Mouse (Mus musculus): ENCODE measurements around the gene Rasl12. TPM values are rescaled to one million over a fixed set of nuclear protein-coding genes. Genes with fewer than 3 reads are reported as not detected.

Gene Rasl12
- polyA plus RNA-seq, 1 experiment from 2014 or later: 84.4 TPM

DNA sequence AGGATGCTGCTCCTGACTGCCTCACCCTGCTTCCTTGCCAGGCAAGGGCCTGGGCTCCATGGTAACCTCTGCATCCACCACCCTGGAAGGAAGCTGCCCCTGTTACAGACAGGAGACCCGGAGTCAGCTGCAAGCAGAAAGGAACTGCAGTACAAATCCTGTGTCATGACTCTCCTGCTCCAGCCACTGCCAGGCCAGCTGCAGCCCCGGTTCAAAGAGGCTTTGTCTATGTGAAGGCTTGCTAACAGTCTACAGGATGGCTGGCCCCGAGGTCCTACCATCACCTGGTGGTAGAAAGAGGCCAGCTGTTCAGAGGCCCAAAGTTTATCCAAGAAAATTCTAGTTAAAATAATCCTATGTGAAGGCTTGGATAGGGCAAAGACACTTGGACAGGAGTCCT, 13.0 kb downstream of the Rasl12 start:
- ATAC-seq: no peak
- no peaks in the 10 kb centered on the region for H3K27me3 ChIP-seq (replicated peaks; ENCODE audit: insufficient read depth, low read length)
- H3K27ac ChIP-seq (ENCODE audit: low read length): no peak overlapping the region
- H3K9me3 ChIP-seq (ENCODE audit: low read length): no peaks in the 10 kb centered on the region
- peaks cover 5% of the 10 kb centered on the region; the same call in 1 of the 2 replicates for H3K4me1 ChIP-seq (ENCODE audit: insufficient read depth, low read depth, low read length)
- TF ChIP-seq CTCF (IDR thresholded peaks at IDR 0.05) (no peak), EP300 (IDR thresholded peaks at IDR 0.05) (no peak)
- no peak for DNase-seq (ENCODE audit: low spot score)
- no peak overlapping the region for H3K9ac ChIP-seq (replicated peaks; ENCODE audit: low read depth)
- no peak overlapping the region for H3K4me3 ChIP-seq (ENCODE audit: low read depth, low read length)
- WGBS: 50% methylated on average over 3 of the region's 3 CpGs
- no peak overlapping the region for H3K4me2 ChIP-seq (replicated peaks; ENCODE audit: low read depth, low read length)
- no peaks in the 10 kb centered on the region; the same call in 1 of the 2 replicates for H3K36me3 ChIP-seq (ENCODE audit: insufficient read depth, low read length)

DNA sequence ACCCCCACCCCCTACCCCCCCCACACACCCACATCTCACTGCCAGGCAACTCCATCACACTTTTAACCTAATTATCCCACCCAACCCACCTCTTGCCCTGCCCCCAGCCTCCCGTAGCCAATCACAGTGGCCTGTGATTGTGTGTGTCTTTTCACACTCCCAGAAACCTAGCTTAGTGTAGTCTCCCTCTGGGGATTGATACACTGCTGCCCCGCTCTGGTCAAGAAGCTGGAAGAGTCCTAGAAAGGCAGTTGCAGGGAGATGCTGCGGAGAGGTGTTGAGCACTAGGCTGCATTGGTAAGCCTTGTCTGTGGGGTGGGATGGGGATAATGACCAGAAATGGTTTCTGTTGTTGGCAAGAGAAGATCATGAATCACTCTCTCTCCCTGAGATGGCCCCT, 19.4 kb downstream of the Rasl12 start:
- H3K4me2 ChIP-seq (replicated peaks; ENCODE audit: low read depth, low read length): no peak overlapping the region
- no peaks in the 10 kb centered on the region for H3K4me1 ChIP-seq (ENCODE audit: insufficient read depth, low read depth, low read length)
- no peak overlapping the region for H3K27ac ChIP-seq (ENCODE audit: low read length)
- DNase-seq (ENCODE audit: low spot score): peak; percentile 27
- H3K27me3 ChIP-seq (replicated peaks; ENCODE audit: insufficient read depth, low read length): no peaks in the 10 kb centered on the region
- no peak for TF ChIP-seq EP300 (IDR thresholded peaks at IDR 0.05)
- TF ChIP-seq CTCF (IDR thresholded peaks at IDR 0.05): peak; percentile 58
- no peak overlapping the region for H3K9ac ChIP-seq (replicated peaks; ENCODE audit: low read depth)
- H3K36me3 ChIP-seq (ENCODE audit: insufficient read depth, low read length): no peaks in the 10 kb centered on the region
- ATAC-seq: peak; percentile 44; the same call in 1 of the 2 replicates
- WGBS: 37% methylated on average over 3 of the region's 3 CpGs
- no peak overlapping the region for H3K4me3 ChIP-seq (ENCODE audit: low read depth, low read length)
- H3K9me3 ChIP-seq (ENCODE audit: low read length): no peaks in the 10 kb centered on the region

DNA sequence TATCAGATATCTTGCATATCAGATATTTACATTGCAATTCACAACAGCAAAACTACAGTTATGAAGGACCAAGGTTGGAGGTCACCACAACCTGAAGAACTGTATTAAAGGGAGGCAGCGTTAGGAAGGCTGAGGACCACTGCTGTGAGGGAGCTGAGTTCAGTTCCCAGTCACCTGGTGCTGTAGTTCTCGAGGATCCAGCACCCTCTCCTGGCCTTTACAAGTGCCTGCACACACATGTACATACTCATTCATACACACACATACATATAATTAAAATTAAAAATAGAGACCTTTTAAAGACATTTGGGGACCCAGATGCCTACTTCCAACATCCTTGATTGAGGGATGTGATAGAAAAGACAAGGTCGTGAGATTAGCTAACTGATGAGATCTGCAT, 21.3 kb downstream of the Rasl12 start:
- H3K36me3 ChIP-seq (ENCODE audit: insufficient read depth, low read length): no peaks in the 10 kb centered on the region
- H3K4me1 ChIP-seq (ENCODE audit: insufficient read depth, low read depth, low read length): no peaks in the 10 kb centered on the region
- no peaks in the 10 kb centered on the region for H3K9me3 ChIP-seq (ENCODE audit: low read length)
- whole genome bisulfite sequencing: 57% methylated on average over 3 of the region's 3 CpGs
- H3K4me3 ChIP-seq (ENCODE audit: low read depth, low read length): no peak overlapping the region
- no peak for ATAC-seq
- no peak overlapping the region for H3K27ac ChIP-seq (ENCODE audit: low read length)
- H3K4me2 ChIP-seq (replicated peaks; ENCODE audit: low read depth, low read length): no peak overlapping the region
- TF ChIP-seq EP300 (IDR thresholded peaks at IDR 0.05): no peak
- peak; percentile 45 for TF ChIP-seq CTCF (IDR thresholded peaks at IDR 0.05)
- no peaks in the 10 kb centered on the region for H3K27me3 ChIP-seq (replicated peaks; ENCODE audit: insufficient read depth, low read length)
- H3K9ac ChIP-seq (replicated peaks; ENCODE audit: low read depth): no peak overlapping the region
- DNase-seq (ENCODE audit: low spot score): no peak

DNA sequence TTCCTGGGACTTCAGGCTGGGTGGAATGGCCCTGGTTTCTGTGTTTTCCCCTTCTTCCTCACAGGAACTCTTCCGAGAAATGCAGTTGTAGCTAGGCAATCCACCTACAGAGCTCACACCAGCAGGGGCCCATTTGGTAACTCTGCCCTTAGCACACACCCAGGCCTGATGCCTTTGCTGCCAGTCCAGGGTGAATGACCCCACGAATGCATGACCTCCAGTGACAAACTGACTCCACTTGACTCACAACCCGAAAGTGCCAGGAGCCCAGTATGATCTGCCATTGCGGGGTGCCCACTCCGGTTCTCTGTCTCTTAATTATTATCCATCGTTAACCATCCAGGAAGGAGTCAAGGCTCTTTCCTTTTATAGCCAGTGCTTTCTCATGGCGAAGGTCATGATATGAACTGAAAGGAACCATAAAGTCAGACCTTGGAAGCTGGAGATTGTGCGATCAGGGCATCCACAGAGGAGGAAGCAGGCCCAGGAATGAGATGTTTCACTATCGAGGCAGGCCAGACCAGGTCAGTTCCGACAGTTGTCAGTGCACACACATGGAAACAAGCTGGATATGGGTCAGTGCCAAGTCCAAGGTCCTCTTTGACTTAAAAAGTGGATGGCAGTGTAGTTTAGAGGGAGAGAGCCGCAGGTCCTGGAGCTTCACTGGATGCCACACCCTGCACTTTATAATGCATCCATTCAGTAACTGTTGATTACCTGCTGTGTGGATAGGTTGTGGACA, 24.6 kb downstream of the Rasl12 start, which contains the start of gene Slc51b:
Gene Slc51b (minus strand): TSS at position 196 of the 742 bp plus-strand sequence.
- TF ChIP-seq CTCF (IDR thresholded peaks at IDR 0.05): no peak
- no peak for TF ChIP-seq EP300 (IDR thresholded peaks at IDR 0.05)
- H3K36me3 ChIP-seq (ENCODE audit: insufficient read depth, low read length): no peaks in the 10 kb centered on the region
- H3K9ac ChIP-seq (replicated peaks; ENCODE audit: low read depth): no peak within 1 kb of the TSS
- no peaks in the 10 kb centered on the region for H3K4me1 ChIP-seq (ENCODE audit: insufficient read depth, low read depth, low read length)
- H3K9me3 ChIP-seq (ENCODE audit: low read length): no peaks in the 10 kb centered on the region
- WGBS: 79% methylated on average over 11 of the region's 11 CpGs
- H3K4me3 ChIP-seq (ENCODE audit: low read depth, low read length): no peak within 1 kb of the TSS
- no peak within 1 kb of the TSS for H3K27ac ChIP-seq (ENCODE audit: low read length)
- DNase-seq (ENCODE audit: low spot score) (no peak), ATAC-seq (no peak)
- H3K27me3 ChIP-seq (replicated peaks; ENCODE audit: insufficient read depth, low read length): no peaks in the 10 kb centered on the region
- no peak within 1 kb of the TSS for H3K4me2 ChIP-seq (replicated peaks; ENCODE audit: low read depth, low read length)

GRCm38 (mm10) chr9:65424393-65424792, 26.1 kb downstream of the Rasl12 start:
- no peak for DNase-seq (ENCODE audit: low spot score)
- no peak overlapping the region for H3K4me3 ChIP-seq (ENCODE audit: low read depth, low read length)

DNA sequence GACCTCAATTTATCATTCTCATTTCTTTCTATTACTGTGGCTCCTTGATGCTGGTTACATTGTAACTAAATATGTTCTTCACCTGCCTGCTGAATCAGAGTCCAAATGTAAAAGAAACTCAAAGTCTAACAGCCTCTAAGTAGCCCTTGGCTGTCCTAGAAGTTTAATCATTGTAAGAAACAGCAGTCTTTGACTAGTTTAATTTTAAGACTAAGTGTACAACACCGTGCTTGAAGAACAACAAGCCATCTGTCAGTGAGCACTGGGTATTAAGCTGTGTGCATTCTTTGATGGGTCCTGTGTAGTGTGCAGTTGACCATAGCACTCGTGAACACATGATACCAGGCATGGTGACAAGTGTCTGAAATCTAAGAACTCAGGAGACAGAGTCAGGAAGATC, 29.2 kb downstream of the Rasl12 start:
- Histone ChIP-seq H3K9ac (replicated peaks; ENCODE audit: low read depth) (no peak overlapping the region), H3K36me3 (ENCODE audit: insufficient read depth, low read length) (no peaks in the 10 kb centered on the region), H3K27ac (ENCODE audit: low read length) (no peak overlapping the region), H3K27me3 (replicated peaks; ENCODE audit: insufficient read depth, low read length) (no peaks in the 10 kb centered on the region), H3K4me3 (ENCODE audit: low read depth, low read length) (no peak overlapping the region), H3K4me2 (replicated peaks; ENCODE audit: low read depth, low read length) (no peak overlapping the region), H3K4me1 (ENCODE audit: insufficient read depth, low read depth, low read length) (no peaks in the 10 kb centered on the region), H3K9me3 (ENCODE audit: low read length) (no peaks in the 10 kb centered on the region)
- 65% methylated on average over 2 of the region's 2 CpGs for WGBS
- DNase-seq (ENCODE audit: low spot score) (no peak), ATAC-seq (no peak)
- TF ChIP-seq EP300 (IDR thresholded peaks at IDR 0.05) (no peak), CTCF (IDR thresholded peaks at IDR 0.05) (no peak)

More at GRCm38 (mm10) chr9:65424393-65424792, 26.1 kb downstream of the Rasl12 start:
- 26% methylated on average over 3 of the region's 3 CpGs for WGBS
- no peak; the same call in 1 of the 2 replicates for ATAC-seq
- no peak overlapping the region for H3K27ac ChIP-seq (ENCODE audit: low read length)
- H3K4me1 ChIP-seq (ENCODE audit: insufficient read depth, low read depth, low read length): no peaks in the 10 kb centered on the region
- TF ChIP-seq EP300 (IDR thresholded peaks at IDR 0.05) (no peak), CTCF (IDR thresholded peaks at IDR 0.05) (no peak)
- H3K9me3 ChIP-seq (ENCODE audit: low read length): no peaks in the 10 kb centered on the region
- H3K27me3 ChIP-seq (replicated peaks; ENCODE audit: insufficient read depth, low read length): no peaks in the 10 kb centered on the region
- H3K4me2 ChIP-seq (replicated peaks; ENCODE audit: low read depth, low read length): no peak overlapping the region
- H3K9ac ChIP-seq (replicated peaks; ENCODE audit: low read depth): no peak overlapping the region
- no peaks in the 10 kb centered on the region for H3K36me3 ChIP-seq (ENCODE audit: insufficient read depth, low read length)
